Mouse (Mus musculus) MEL (cell line): Measurements from ENCODE around the gene Rtn4rl2. TPM values are rescaled to one million over a fixed set of nuclear protein-coding genes. Genes with fewer than 3 reads are reported as not detected.

ENCODE experiments used
- DNase-seq: peaks from one replicate; pipeline ENCODE4 v3.0.0; 2011; ENCODE audit warnings: low read depth, low spot score
- H3K27ac ChIP-seq: 2 replicates; pipeline ENCODE4 v1.5.1; 2012; ENCODE audit warnings: low read depth, mild to moderate bottlenecking, control low read depth, low read length, moderate library complexity; ENCODE audit not compliant: control insufficient read depth
- H3K27me3 ChIP-seq, 2 experiments: fragments of 150-350 bp in 1 of 2; sonication (generic) in 1 of 2; 2 replicates each; pipeline ENCODE4 v1.6.1; 2012; ENCODE audit warnings: low read length in 2 of 2, mild to moderate bottlenecking in 2 of 2, improper control_type of control experiment in 1 of 2, moderate library complexity in 1 of 2; ENCODE audit not compliant: insufficient read depth in 2 of 2, control insufficient read depth in 1 of 2
- H3K36me3 ChIP-seq, 2 experiments: 2 replicates each; pipeline ENCODE4 v1.6.1; 2012 to 2014; ENCODE audit warnings: low read length in 2 of 2, improper control_type of control experiment in 1 of 2, inconsistent platforms in 1 of 2, mild to moderate bottlenecking in 1 of 2; ENCODE audit not compliant: insufficient read depth in 2 of 2, control insufficient read depth in 1 of 2
- H3K4me1 ChIP-seq, 2 experiments: fragments of 150-350 bp in 1 of 2; sonication (generic) in 1 of 2; 2 replicates each; pipeline ENCODE4 v1.6.1; 2012; ENCODE audit warnings: low read length in 2 of 2, improper control_type of control experiment in 1 of 2, mild to moderate bottlenecking in 1 of 2; ENCODE audit not compliant: insufficient read depth in 2 of 2, control insufficient read depth in 1 of 2
- H3K4me3 ChIP-seq, 2 experiments: fragments of 150-350 bp in 1 of 2; sonication (generic) in 1 of 2; 2 replicates each; pipeline ENCODE4 v1.5.1; 2012; ENCODE audit warnings: low read depth in 2 of 2, low read length in 2 of 2, mild to moderate bottlenecking in 2 of 2, moderate library complexity in 2 of 2, control low read depth in 1 of 2, improper control_type of control experiment in 1 of 2; ENCODE audit not compliant: control insufficient read depth in 1 of 2, insufficient read depth in 1 of 2
- H3K79me2 ChIP-seq: 2 replicates; pipeline ENCODE4 v1.6.1; 2012; ENCODE audit warnings: mild to moderate bottlenecking, low read length, moderate library complexity; ENCODE audit not compliant: control insufficient read depth, poor library complexity, insufficient read depth
- H3K9ac ChIP-seq: 2 replicates; pipeline ENCODE4 v1.6.1; 2012; ENCODE audit warnings: low read depth, mild to moderate bottlenecking, control low read depth, low read length, moderate library complexity; ENCODE audit not compliant: control insufficient read depth, poor library complexity, severe bottlenecking
- H3K9me3 ChIP-seq: fragments of 150-350 bp; sonication (generic); replicated peaks from 2 replicates; pipeline ENCODE4 v1.6.1; 2012; ENCODE audit warnings: mild to moderate bottlenecking, low read length, improper control_type of control experiment, moderate library complexity; ENCODE audit not compliant: insufficient read depth
- CHD2 ChIP-seq: IDR thresholded peaks from 2 replicates; pipeline ENCODE4 v1.6.1; 2011; ENCODE audit warnings: low read length, improper control_type of control experiment
- E2F4 ChIP-seq: IDR thresholded peaks from 2 replicates; pipeline ENCODE4 v1.6.1; 2011; ENCODE audit warnings: low read depth, low read length, improper control_type of control experiment, borderline replicate concordance
- ELF1 ChIP-seq: IDR thresholded peaks from 2 replicates; pipeline ENCODE4 v1.6.1; 2014; ENCODE audit warnings: low read depth, mild to moderate bottlenecking, inconsistent platforms, low read length, improper control_type of control experiment, moderate library complexity
- EP300 ChIP-seq, 2 experiments: IDR thresholded peaks; 2 replicates each; pipeline ENCODE4 v1.6.1; 2011; ENCODE audit warnings: improper control_type of control experiment in 2 of 2, low read length in 2 of 2, low read depth in 1 of 2, mild to moderate bottlenecking in 1 of 2
- GABPA ChIP-seq: IDR thresholded peaks from 2 replicates; pipeline ENCODE4 v1.6.1; 2012; ENCODE audit warnings: low read depth, mild to moderate bottlenecking, inconsistent platforms, low read length, improper control_type of control experiment, moderate library complexity
- GATA1 ChIP-seq: IDR thresholded peaks from 2 replicates; pipeline ENCODE4 v1.6.1; 2011; ENCODE audit warnings: low read depth, low read length, improper control_type of control experiment
- KAT2A ChIP-seq: conservative IDR thresholded peaks from 2 replicates; pipeline ENCODE4 v1.6.1; 2012; ENCODE audit warnings: low read depth, low read length, improper control_type of control experiment, inconsistent platforms
- MAFK ChIP-seq: IDR thresholded peaks from 2 replicates; pipeline ENCODE4 v1.6.1; 2011; ENCODE audit warnings: low read depth, mild to moderate bottlenecking, low read length, improper control_type of control experiment, borderline replicate concordance
- MAX ChIP-seq: IDR thresholded peaks from 2 replicates; pipeline ENCODE4 v1.6.1; 2011; ENCODE audit warnings: low read length, improper control_type of control experiment
- MYC ChIP-seq: IDR thresholded peaks from 2 replicates; pipeline ENCODE4 v1.6.1; 2011; ENCODE audit warnings: low read depth, mild to moderate bottlenecking, low read length, improper control_type of control experiment, moderate library complexity
- POLR2AphosphoS2 ChIP-seq: IDR thresholded peaks from 2 replicates; pipeline ENCODE4 v1.6.1; 2011; ENCODE audit warnings: low read length, improper control_type of control experiment
- POLR2AphosphoS5 ChIP-seq: IDR thresholded peaks from 2 replicates; pipeline ENCODE4 v1.6.1; 2012; ENCODE audit warnings: low read depth, borderline replicate concordance, mild to moderate bottlenecking, inconsistent platforms, low read length, moderate library complexity, mixed read lengths
- RAD21 ChIP-seq: IDR thresholded peaks from 2 replicates; pipeline ENCODE4 v1.6.1; 2011; ENCODE audit warnings: mild to moderate bottlenecking, low read depth, low read length, improper control_type of control experiment
- RCOR1 ChIP-seq: IDR thresholded peaks from 2 replicates; pipeline ENCODE4 v1.6.1; 2012; ENCODE audit warnings: low read depth, mild to moderate bottlenecking, inconsistent platforms, low read length, improper control_type of control experiment
- SIN3A ChIP-seq: IDR thresholded peaks from 2 replicates; pipeline ENCODE4 v1.6.1; 2012; ENCODE audit warnings: low read length, improper control_type of control experiment, inconsistent platforms
- TAL1 ChIP-seq: IDR thresholded peaks from 2 replicates; pipeline ENCODE4 v1.6.1; 2012; ENCODE audit warnings: mild to moderate bottlenecking, inconsistent platforms, low read length, moderate library complexity, mixed read lengths
- UBTF ChIP-seq: IDR thresholded peaks from 2 replicates; pipeline ENCODE4 v1.6.1; 2012; ENCODE audit warnings: low read depth, mild to moderate bottlenecking, inconsistent platforms, low read length, improper control_type of control experiment, moderate library complexity, borderline replicate concordance; ENCODE audit not compliant: insufficient read depth
- USF1 ChIP-seq: IDR thresholded peaks from 2 replicates; pipeline ENCODE4 v1.6.1; 2014; ENCODE audit warnings: low read depth, mild to moderate bottlenecking, inconsistent platforms, low read length, improper control_type of control experiment, moderate library complexity
- ZC3H11A ChIP-seq: IDR thresholded peaks from 2 replicates; pipeline ENCODE4 v1.6.1; 2012; ENCODE audit warnings: low read depth, mild to moderate bottlenecking, inconsistent platforms, low read length, improper control_type of control experiment
- ZNF384 ChIP-seq: IDR thresholded peaks from 2 replicates; pipeline ENCODE4 v1.6.1; 2012; ENCODE audit warnings: low read depth, mild to moderate bottlenecking, inconsistent platforms, low read length, improper control_type of control experiment
- polyA plus RNA-seq, 2 experiments: library from polyadenylated mRNA; stranded (reverse) in 1 of 2; unstranded in 1 of 2; fragments of >175 nt in 1 of 2; fragments of >200 nt in 1 of 2; gene quantifications; 2 replicates each; pipeline versions ENCODE4 v1.2.1 to v1.2.4; 2012; ENCODE audit warnings: low replicate concordance in 2 of 2, low read depth in 1 of 2; ENCODE audit not compliant: insufficient read length in 2 of 2, insufficient read depth in 1 of 2, missing spikeins in 1 of 2
- total RNA-seq: library from RNA; depleted of rRNA; stranded (reverse); fragments of 300-350 nt; gene quantifications from 2 replicates; pipeline ENCODE4 v1.2.3, GENCODE M21; 2012; rRNA removed

The Rtn4rl2 gene
- total RNA-seq (0.12 TPM in 1 of 2 replicates, not detected in the other), polyA plus RNA-seq (1 to 10 TPM in 1 of 2 experiments, not detected in 1; 1.1 TPM)

DNA sequence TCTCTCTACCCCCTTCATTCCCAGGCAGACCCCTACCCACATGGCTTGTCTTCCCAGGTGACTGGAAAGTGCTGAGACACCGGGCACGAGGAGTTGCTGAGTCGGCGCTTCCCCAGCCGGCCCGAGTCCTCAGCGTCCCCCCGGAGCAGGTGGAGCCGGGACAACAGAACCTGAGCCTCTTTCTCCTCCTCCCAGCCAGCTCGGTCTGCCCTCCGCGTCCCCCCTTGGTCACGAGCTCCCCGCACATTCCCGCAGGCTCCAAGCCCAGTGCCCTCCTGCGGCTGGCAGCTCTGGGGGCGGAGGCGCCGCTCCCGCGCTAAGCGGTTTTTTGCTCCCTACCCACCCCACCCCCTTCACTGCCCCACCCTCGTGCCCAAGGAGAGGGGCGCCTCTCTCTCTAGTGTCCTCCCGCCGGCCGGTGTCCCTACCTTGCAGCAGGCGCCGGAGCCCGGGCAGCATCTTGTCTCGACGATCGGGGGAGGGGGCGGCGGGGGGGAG lies at the start of gene Rtn4rl2:
Gene Rtn4rl2 (minus strand): TSS at position 477 of the 498 bp plus-strand sequence.
- Histone ChIP-seq H3K4me1 (0 out of 4 replicates have a peak, but pooled peaks cover 0 to 7% of the 10 kb centered on the region in 2 experiments), H3K9ac (peak within 1 kb of the TSS; percentile 40), H3K36me3 (no peaks in the 10 kb centered on the region; a peak in 1 of 4 replicates), H3K79me2 (no peaks in the 10 kb centered on the region), H3K4me3 (peak within 1 kb of the TSS; percentile 47 to 52), H3K27me3 (peaks cover 0 to 3% of the 10 kb centered on the region in 2 experiments; a peak in 1 of 4 replicates), H3K27ac (no peak within 1 kb of the TSS), H3K9me3 (no peaks in the 10 kb centered on the region)
- DNase-seq = no peak
- TF ChIP-seq USF1 (no peak), KAT2A (no peak), CHD2 (no peak), GABPA (no peak), ELF1 (no peak), ZC3H11A (no peak), E2F4 (no peak), ZNF384 (no peak), TAL1 (no peak), MAX (no peak), MAFK (no peak), SIN3A (no peak), POLR2AphosphoS5 (no peak), EP300 (IDR thresholded peaks at IDR 0.05; ENCODE audit: low read depth in 1 of 2, low read length in 2 of 2) (no peak), UBTF (no peak), MYC (no peak), POLR2AphosphoS2 (no peak), RAD21 (no peak), RCOR1 (no peak), GATA1 (no peak)

DNA sequence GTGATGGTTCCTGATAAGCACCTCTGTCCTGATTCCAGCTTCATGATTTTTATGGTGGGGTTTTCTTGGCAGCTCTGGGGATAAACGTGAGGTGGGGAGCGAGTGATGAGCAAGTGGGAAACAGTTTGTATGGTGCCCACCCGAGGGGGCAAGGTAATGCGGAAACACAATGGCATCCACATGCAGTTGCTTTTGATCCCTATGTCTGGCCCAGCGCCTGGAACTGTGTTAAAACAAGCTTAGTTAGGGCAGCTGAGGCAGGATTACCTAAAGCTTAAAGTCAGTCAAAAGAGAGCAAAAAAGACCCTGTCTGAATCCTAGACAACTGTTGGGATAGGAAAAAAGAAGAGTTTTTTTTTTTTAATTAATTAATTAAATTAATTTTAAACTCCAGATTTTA lies 48.6 kb upstream of the Rtn4rl2 start:
- no peak overlapping the region for H3K4me3 ChIP-seq

More for the DNA sequence above, 48.6 kb upstream of the Rtn4rl2 start:
- peaks cover 21% of the 10 kb centered on the region for H3K79me2 ChIP-seq
- DNase-seq = no peak
- no peaks in the 10 kb centered on the region for H3K27me3 ChIP-seq
- TF ChIP-seq E2F4 = no peak
- no peak for TF ChIP-seq ZNF384
- no peak for TF ChIP-seq EP300 (IDR thresholded peaks at IDR 0.05; ENCODE audit: low read depth in 1 of 2, low read length in 2 of 2)
- TF ChIP-seq GATA1 = no peak
- TF ChIP-seq POLR2AphosphoS5 = no peak
- peaks cover 6% of the 10 kb centered on the region in 2 experiments for H3K4me1 ChIP-seq
- peaks cover 0 to 9% of the 10 kb centered on the region in 2 experiments; a peak in 3 of 4 replicates for H3K36me3 ChIP-seq
- no peaks in the 10 kb centered on the region for H3K9me3 ChIP-seq
- no peak overlapping the region for H3K9ac ChIP-seq
- H3K27ac ChIP-seq = no peak overlapping the region
